Mouse (Mus musculus) cerebellum, postnatal 14 days (tissue): ENCODE data around the gene Nol6.

ENCODE experiments used
- DNase-seq, 2 experiments: peaks; one replicate each; pipeline ENCODE4 v3.0.0; 2021; ENCODE audit warnings: mixed read lengths in 2 of 2

Nol6 gene

GRCm38 (mm10) chr4:41078726-41079125 lies 45.5 kb downstream of the Nol6 start:
- DNase-seq = no peak

GRCm38 (mm10) chr4:41074461-41074860 lies 49.8 kb downstream of the Nol6 start:
- DNase-seq = no peak

DNA sequence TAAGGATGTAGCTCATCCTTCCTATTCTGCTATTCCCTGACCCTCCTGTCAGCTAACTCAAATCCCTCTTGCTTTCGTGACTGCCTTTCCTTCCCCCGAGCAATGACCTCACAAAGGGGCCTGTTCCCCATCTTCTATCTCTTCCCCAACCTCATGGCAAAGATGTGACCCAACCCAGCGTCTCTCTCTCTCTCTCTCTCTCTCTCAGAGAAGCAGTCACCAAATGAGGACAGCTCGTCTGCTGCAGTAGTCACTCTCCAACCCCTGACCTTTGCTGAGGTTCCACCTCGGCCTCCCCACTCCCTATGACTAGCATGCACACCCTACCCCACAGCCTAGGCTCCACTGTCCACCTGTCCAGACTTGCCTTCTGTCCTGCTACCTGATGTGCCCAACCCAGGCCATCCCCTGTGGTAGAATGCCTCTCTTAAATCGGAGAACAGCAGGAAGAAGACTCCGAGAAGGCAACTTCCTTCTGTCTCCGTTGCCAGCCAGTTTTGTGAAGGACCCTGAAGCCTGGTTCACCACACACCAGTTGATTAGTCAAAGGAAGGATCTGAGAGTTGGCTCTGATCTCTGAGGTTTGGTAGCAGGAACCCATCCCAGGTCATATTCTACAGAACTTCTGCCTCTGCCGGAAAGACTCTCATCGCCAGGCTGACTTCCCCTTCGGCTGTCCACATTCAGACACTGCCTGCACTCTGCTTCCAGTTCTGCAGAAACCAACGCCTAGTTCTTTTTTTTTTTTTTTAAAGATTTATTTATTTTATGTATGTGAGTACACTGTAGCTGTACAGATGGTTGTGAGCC lies 51.0 kb downstream of the Nol6 start:
- no peak for DNase-seq

GRCm38 (mm10) chr4:41071500-41072429 lies 52.5 kb downstream of the Nol6 start:
- DNase-seq = peak; percentile 73 to 79

DNA sequence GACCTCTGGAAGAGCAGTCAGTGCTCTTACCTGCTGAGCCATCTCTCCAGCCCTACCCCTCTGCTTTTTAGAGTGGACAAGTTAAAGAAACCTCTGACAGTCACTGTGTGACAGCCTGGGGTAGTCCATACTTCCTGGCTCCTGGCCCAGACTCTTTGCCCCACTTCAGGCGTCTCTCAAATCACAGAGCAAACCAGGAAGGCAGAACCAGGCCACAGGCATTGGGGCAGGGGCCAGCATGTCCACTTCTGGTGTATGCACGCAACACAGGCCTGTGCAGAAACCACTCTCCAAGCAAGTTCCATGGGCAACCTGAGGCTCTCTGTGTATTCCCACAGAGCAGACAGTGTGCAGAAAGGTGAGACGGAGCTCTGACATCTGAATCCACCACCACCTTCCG lies 59.1 kb downstream of the Nol6 start:
- no peak for DNase-seq
